Mouse (Mus musculus) limb, embryonic 10.5 days (tissue): Measurements from ENCODE around the gene Tnik. TPM values are rescaled to one million over a fixed set of nuclear protein-coding genes. Genes with fewer than 3 reads are reported as not detected.

Experiments
- DNase-seq: peaks from one replicate; pipeline ENCODE4 v3.0.0-alpha.2; 2017; ENCODE audit warnings: low spot score
- H3K27ac ChIP-seq: fragments of 300-500 bp; sonication (generic); 2 replicates; pipeline ENCODE4 v1.5.1; 2016; ENCODE audit warnings: mild to moderate bottlenecking
- H3K27me3 ChIP-seq: fragments of 300-500 bp; sonication (generic); 2 replicates; pipeline ENCODE4 v1.6.1; 2016; ENCODE audit warnings: low read depth, mild to moderate bottlenecking; ENCODE audit not compliant: poor library complexity, severe bottlenecking
- H3K36me3 ChIP-seq: fragments of 300-500 bp; sonication (generic); 2 replicates; pipeline ENCODE4 v1.6.1; 2016; ENCODE audit warnings: mild to moderate bottlenecking, moderate library complexity
- H3K4me1 ChIP-seq: fragments of 300-500 bp; sonication (generic); 2 replicates; pipeline ENCODE4 v1.6.1; 2016
- H3K4me3 ChIP-seq: fragments of 300-500 bp; sonication (generic); 2 replicates; pipeline ENCODE4 v1.5.1; 2016; ENCODE audit warnings: mild to moderate bottlenecking, moderate library complexity
- H3K9me3 ChIP-seq: fragments of 300-500 bp; sonication (generic); replicated peaks from 2 replicates; pipeline ENCODE4 v1.6.1; 2016; ENCODE audit warnings: mild to moderate bottlenecking
- WGBS: fragments of 180-500 bp; shearing (Covaris S2); methylation state at CpG from one replicate; pipeline ENCODE4 v1.1.7; 2016; 5-methylcytosine and 5-hydroxymethylcytosine counted together
- polyA plus RNA-seq: library from polyadenylated mRNA; unstranded; fragments of >200 nt; fragmentation: Nextera tagmentation; extraction: Ambion mirVana; gene quantifications from 2 replicates; pipeline ENCODE4 v1.2.1, GENCODE M21; 2016

The Tnik gene
- 1.9 and 2.6 TPM in 2 replicates for polyA plus RNA-seq

DNA sequence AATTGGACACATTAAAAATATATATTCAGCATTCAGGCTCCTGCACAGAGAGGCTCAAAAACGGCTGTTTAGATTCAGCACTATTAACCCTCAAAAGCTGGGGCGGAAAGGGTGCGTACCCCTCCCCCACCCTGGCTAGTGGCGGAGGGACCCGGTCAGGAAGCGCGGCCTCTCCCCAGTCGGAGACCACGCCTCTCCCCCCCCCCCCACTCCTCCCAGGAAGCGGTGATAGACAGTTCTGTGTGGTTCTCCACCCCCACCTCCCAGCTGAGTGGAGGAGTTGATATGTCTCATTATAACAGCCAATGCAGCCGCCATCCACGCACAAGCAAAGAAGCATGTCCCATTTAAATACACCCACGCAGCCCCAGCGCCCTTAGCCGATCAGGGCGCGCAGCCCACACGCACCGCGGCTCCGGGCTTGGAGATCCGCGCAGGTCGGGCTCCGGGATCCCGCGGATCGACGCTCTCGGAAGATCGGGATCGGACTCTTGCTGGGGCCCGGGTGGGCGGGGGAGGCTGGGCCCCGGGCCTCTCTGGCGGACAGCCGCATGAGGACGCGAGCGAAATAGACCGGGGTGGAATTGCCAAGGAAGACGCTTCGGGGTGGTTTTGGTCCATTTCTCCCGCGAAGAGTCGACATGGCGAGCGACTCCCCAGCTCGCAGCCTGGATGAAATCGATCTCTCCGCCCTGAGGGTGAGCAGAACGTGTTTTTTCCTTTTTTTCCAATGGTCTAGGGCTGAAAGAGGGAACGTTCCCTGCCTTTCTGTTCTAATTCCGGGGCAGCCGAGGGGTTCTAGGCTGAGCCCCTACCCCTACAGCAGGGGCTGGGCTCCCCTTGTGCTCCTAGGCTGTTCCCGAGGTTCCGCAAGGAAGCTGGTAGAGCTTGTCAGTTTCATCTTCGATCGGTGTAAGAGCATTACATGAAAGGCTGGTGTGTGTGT, at the start of gene Tnik:
Gene Tnik, plus strand, starts transcription at position 213 of the 946 bp plus-strand sequence.
- Histone ChIP-seq H3K36me3 (no peaks in the 10 kb centered on the region), H3K4me3 (peak within 1 kb of the TSS; percentile 65), H3K27ac (peak within 1 kb of the TSS; percentile 76), H3K4me1 (peaks cover 33% of the 10 kb centered on the region), H3K27me3 (peaks cover 43% of the 10 kb centered on the region), H3K9me3 (no peaks in the 10 kb centered on the region)
- WGBS = under 1% methylated on average over 59 of the region's 59 CpGs
- peak; percentile 75 for DNase-seq

DNA sequence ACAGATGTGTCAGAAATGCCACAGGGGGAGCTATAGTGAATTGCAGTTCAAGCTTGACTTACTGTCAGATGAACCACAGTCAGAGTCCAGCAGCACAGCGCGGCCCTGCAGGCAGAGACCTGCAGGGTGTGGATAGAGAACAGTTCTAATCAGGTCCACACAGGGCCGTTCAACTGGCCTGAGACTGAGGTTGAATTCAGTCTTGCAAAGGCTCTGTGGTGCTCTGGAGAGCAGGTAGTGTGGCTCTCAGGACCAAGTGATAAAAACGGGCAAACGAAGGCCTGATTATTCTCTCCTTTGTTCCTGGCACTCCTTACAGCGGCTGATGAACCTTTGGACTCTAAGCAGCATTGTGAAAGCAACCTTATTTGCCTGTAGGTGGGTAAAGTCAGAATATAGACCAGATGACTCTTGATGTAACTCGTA, 48.1 kb upstream of the Tnik start:
- H3K27ac ChIP-seq = no peak overlapping the region
- DNase-seq = no peak
- no peaks in the 10 kb centered on the region for H3K36me3 ChIP-seq
- H3K27me3 ChIP-seq = no peaks in the 10 kb centered on the region
- no peak overlapping the region for H3K4me3 ChIP-seq
- WGBS = 91% methylated on average over 7 of the region's 7 CpGs
- H3K4me1 ChIP-seq = no peaks in the 10 kb centered on the region
- H3K9me3 ChIP-seq = no peaks in the 10 kb centered on the region

DNA sequence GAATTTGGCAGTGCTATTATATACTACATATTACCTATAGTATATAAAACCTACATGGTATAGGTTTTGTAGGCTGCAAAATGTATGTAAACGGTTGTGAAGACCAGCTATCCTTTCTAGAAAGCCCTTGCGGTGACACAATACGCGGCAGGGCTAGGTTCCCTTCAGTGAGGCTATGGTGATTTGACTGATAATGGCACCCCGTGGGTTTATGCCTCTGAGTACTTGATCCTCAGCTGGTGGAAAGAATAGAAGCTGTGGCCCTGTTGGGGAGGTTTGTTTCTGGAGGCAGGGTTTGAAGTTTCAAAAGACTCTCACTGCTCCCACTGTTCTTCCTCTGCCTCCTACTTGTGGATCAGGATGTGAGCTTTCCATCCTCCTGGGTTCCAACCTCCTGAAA, 46.0 kb upstream of the Tnik start:
- Histone ChIP-seq H3K9me3 (no peaks in the 10 kb centered on the region), H3K36me3 (no peaks in the 10 kb centered on the region), H3K4me1 (no peaks in the 10 kb centered on the region), H3K4me3 (no peak overlapping the region), H3K27me3 (no peaks in the 10 kb centered on the region), H3K27ac (no peak overlapping the region)
- no peak for DNase-seq
- 42% methylated on average over 5 of the region's 5 CpGs for WGBS

DNA sequence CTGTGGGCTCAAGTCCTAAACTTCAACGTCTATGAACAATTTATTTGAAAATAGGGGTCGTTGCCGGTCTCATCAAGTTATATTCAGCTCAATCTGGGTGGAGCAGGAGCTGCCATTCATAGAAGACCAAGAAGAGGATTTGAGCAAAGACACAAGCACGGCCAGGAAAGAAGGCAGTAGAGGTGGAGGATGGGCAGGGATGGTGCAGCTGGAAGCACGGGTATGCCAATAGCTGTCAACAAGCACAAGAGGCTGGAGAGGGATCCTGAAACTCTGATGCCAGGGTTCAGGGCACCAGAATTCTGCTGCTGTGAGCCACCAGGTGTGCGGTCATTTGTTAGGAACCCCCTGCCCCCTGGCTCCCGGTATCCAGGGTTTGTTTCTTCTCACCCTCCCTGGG, 43.5 kb upstream of the Tnik start:
- no peaks in the 10 kb centered on the region for H3K9me3 ChIP-seq
- no peaks in the 10 kb centered on the region for H3K36me3 ChIP-seq
- H3K27me3 ChIP-seq = no peaks in the 10 kb centered on the region
- 92% methylated on average over 7 of the region's 7 CpGs for WGBS
- H3K27ac ChIP-seq = no peak overlapping the region
- H3K4me3 ChIP-seq = no peak overlapping the region
- DNase-seq = no peak
- H3K4me1 ChIP-seq = no peaks in the 10 kb centered on the region

DNA sequence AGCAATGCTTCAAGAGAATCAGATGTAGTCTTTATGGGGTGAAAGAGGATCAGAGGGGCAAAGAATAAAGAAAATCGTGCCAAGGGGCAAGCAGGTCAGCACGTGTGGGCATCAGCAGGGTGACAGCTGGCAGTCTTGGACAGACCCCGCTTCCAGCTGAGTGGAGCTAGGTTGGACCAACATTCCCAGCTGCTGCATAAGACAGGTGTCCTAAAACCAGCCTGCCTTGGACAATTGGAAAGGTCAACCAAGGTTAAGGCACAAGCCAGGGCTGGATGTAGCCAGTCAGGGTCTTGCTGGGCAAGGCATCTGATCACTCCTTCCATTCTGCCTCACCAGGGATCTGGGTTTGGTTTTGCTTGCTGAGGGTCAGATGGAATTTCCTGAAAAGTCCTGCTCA, 43.0 kb upstream of the Tnik start:
- no peak overlapping the region for H3K27ac ChIP-seq
- H3K9me3 ChIP-seq = no peaks in the 10 kb centered on the region
- H3K36me3 ChIP-seq = no peaks in the 10 kb centered on the region
- DNase-seq = no peak
- no peaks in the 10 kb centered on the region for H3K4me1 ChIP-seq
- 91% methylated on average over 3 of the region's 3 CpGs for WGBS
- H3K27me3 ChIP-seq = no peaks in the 10 kb centered on the region
- no peak overlapping the region for H3K4me3 ChIP-seq

DNA sequence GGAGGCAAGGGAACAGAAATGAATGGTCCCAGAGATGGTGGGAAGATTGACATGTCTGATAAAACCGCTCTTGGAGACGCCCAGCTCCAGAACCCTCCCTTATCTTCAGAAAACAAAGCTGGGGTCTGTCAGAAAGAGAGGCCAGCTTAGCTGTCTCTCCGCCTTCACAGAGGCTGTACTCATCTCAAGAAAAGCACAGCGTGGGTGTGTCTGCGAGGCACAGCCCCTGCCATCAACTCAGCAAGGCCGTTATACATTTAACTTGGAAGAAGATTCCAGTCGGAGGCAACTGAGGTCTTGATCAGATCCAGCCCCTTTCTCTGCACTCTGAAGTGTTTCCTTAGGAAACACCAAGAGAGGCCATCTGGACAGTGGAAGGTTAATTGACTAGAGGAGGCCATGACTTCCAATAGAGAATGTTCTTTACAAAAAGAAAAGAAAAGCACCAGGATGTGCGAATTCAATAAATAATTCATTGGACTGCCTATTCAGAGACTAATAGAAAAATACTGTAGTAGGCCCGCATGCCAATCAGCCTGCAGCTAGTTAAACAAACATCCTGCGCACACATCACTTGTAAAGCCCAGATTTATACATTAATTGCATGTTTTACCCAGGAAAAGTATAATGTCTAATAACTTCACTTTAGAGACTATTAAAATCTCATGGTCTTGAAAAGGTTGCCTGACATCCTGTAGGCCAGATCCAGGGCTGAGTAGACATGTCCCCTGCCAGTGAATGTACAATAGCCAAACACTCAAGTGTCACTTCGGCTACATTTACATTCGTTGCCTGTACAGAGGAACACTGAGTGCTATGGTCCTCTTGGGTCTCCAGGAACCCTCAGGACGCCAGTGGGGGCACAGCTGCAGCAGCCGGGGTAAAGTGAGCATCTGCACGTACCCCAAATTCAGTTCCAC, 38.3 kb upstream of the Tnik start:
- Histone ChIP-seq H3K27ac (no peak overlapping the region), H3K9me3 (no peaks in the 10 kb centered on the region), H3K36me3 (no peaks in the 10 kb centered on the region), H3K27me3 (no peaks in the 10 kb centered on the region), H3K4me1 (no peaks in the 10 kb centered on the region), H3K4me3 (no peak overlapping the region)
- no peak for DNase-seq
- 78% methylated on average over 15 of the region's 15 CpGs for WGBS

DNA sequence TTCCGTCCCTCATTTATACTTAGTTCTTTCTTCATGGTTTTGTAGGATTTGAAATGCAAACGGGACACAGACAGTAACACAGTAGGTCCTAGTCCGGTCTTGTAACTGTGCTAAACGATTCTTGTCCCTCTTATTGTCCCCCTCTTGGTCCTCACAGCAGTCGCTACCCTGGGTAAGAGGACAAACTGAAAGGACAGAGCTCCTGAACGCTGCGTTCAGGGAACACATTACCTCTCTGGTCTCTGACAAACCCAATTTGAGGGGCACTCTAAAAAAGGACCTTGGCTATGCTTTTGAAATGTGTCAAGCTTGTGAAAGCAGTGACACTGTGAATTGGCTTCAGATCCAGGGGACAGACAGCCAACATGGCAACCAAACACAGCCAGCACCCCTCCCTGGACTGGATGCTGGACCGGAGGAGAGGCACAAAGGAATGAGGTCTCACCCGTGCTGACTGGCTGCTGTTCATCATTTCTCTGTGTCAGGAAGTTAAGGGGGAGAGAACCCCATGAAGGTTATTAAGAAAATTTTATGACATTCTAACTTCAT, 37.6 kb upstream of the Tnik start:
- Histone ChIP-seq H3K4me3 (no peak overlapping the region), H3K9me3 (no peaks in the 10 kb centered on the region), H3K36me3 (no peaks in the 10 kb centered on the region), H3K27ac (no peak overlapping the region), H3K4me1 (no peaks in the 10 kb centered on the region), H3K27me3 (no peaks in the 10 kb centered on the region)
- WGBS = 88% methylated on average over 9 of the region's 9 CpGs
- no peak for DNase-seq

DNA sequence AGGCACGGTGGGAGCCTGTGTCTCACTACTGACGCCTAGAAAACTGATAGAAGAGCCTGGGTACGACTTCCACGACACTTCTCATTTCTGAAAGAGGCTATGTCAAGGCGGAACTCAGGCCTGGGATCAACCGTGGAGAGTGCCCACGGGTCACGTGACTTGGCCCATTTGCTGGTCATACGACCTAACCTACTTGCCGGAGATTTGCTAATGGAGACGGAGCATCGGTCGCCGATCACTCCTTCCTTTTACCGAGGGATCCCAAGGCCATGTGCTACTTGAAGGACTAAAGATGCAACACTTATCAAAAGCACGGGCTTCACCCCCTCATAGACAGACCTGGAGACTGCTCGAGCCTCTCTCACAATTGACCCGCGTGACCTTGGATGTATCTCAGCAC, 36.8 kb upstream of the Tnik start:
- Histone ChIP-seq H3K4me3 (no peak overlapping the region), H3K9me3 (no peaks in the 10 kb centered on the region), H3K4me1 (no peaks in the 10 kb centered on the region), H3K36me3 (no peaks in the 10 kb centered on the region), H3K27ac (no peak overlapping the region), H3K27me3 (no peaks in the 10 kb centered on the region)
- WGBS = 90% methylated on average over 19 of the region's 19 CpGs
- no peak for DNase-seq

DNA sequence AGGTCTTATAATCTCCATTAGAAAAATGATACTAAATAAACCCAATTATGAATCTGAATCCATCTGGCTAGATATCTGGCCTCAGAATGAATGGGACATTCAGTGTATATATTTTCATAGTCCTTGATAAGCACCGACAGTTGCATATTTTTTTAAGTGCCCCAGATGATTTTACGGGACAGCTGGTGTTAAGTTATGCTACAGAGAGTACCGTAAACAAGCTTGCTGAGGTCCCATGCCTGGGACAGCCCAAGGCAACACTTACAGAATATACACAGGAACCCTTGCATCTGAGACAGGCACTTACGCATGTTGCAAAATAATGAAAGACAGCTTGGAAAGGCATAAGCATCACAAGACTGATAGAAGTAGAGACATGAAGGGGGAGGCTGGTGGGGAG, 34.1 kb upstream of the Tnik start:
- Histone ChIP-seq H3K36me3 (no peaks in the 10 kb centered on the region), H3K4me1 (no peaks in the 10 kb centered on the region), H3K9me3 (no peaks in the 10 kb centered on the region), H3K27me3 (no peaks in the 10 kb centered on the region), H3K4me3 (no peak overlapping the region), H3K27ac (no peak overlapping the region)
- no peak for DNase-seq
- 89% methylated on average over 4 of the region's 4 CpGs for WGBS

DNA sequence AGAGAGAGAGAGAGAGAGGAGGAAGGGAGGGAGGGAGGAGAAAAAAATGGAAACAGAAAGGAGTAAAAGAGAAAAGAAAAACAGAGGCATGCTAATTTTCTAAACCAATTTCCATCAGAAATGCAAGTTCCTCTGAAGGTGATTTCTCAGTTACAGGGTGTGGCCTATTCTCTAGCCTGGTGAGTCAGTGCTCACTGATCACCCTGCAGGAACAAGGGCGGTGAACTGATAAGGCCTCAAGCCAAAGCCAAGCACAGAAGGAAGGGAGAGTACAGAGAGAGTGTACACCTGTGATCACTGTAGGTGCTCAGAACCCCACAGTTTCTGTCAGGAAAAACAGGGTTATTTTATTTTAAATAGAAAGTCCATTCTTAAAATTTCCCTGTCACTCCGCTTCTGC, 33.5 kb upstream of the Tnik start:
- no peaks in the 10 kb centered on the region for H3K4me1 ChIP-seq
- H3K9me3 ChIP-seq = no peaks in the 10 kb centered on the region
- no peak for DNase-seq
- no peak overlapping the region for H3K27ac ChIP-seq
- no peaks in the 10 kb centered on the region for H3K36me3 ChIP-seq
- no peak overlapping the region for H3K4me3 ChIP-seq
- H3K27me3 ChIP-seq = no peaks in the 10 kb centered on the region
- WGBS = 88% methylated on average over 2 of the region's 2 CpGs

DNA sequence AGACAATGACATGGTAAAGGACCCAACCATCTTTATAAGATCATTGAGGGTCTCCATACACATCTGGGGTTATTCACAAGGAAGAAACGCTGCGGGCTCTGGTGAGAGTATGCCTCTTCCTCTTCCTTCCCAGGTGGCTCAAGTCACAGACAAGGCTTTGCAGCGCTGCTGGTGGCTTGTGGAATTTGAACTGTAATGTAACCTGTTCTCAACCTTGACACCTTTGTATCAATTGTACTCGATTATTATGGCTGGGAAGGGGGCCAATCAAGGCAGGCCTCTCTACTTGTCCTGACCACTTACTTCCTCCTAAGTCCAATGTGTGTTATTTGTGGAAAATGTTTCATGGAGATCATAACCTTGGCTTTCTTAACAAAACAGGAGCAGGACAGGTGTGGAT, 30.1 kb upstream of the Tnik start:
- Histone ChIP-seq H3K27me3 (no peaks in the 10 kb centered on the region), H3K36me3 (no peaks in the 10 kb centered on the region), H3K4me3 (no peak overlapping the region), H3K9me3 (no peaks in the 10 kb centered on the region), H3K27ac (no peak overlapping the region), H3K4me1 (no peaks in the 10 kb centered on the region)
- DNase-seq = no peak
- WGBS = 88% methylated on average over 4 of the region's 4 CpGs

DNA sequence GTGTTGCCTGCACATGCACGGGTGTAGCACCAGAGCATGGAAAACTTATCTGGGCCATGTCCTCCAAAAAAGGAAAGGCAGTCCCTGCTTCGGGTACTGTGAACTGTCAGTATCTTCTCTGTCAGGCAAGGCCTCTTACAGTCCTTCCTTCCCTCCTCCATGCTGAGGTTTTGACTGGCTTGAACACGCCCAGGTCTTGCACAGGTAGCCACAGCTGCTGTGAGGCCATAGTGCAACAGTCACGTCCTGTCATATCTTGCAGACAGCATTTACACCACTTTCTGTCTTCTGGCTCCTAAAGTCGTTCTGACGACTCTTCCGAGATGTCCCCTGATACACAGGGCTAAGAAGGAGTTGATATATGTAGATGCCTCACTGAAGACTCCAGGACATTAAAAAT, 28.8 kb upstream of the Tnik start:
- Histone ChIP-seq H3K9me3 (no peaks in the 10 kb centered on the region), H3K27ac (no peak overlapping the region), H3K36me3 (no peaks in the 10 kb centered on the region), H3K4me3 (no peak overlapping the region), H3K27me3 (no peaks in the 10 kb centered on the region), H3K4me1 (no peaks in the 10 kb centered on the region)
- DNase-seq = no peak
- WGBS = 84% methylated on average over 7 of the region's 7 CpGs

DNA sequence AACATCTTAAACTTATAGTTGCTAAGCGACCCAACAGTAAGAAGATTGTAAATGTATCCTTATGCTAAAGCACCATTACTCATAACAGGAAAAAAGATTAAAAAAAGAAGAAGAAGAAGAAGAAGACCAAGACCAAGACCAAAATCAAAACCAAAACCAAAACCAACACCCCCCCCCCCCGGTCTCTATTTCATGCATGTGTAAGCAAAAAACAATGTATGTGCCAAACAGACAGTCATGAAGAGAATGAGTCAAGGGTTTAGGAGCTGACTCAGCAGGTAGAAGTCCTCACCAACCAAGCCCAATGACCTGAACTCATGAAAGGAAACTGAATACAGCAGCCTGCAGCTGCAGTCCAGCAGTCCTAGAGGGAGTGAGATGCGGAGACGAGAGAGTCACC, 26.3 kb upstream of the Tnik start:
- Histone ChIP-seq H3K36me3 (no peaks in the 10 kb centered on the region), H3K9me3 (no peaks in the 10 kb centered on the region), H3K4me3 (no peak overlapping the region), H3K27me3 (no peaks in the 10 kb centered on the region), H3K4me1 (no peaks in the 10 kb centered on the region), H3K27ac (no peak overlapping the region)
- whole genome bisulfite sequencing = 96% methylated on average over 4 of the region's 4 CpGs
- DNase-seq = no peak
